Mouse (Mus musculus) right cerebral cortex, adult 18-20 months (tissue): Measurements from ENCODE around the gene Cdc16.

Experiments used
- DNase-seq: peaks from one replicate; pipeline ENCODE4 v3.0.0; 2022; ENCODE audit warnings: mixed read lengths

The Cdc16 gene

GRCm38 (mm10) chr8:13828598-13829172 lies 71.2 kb downstream of the Cdc16 start:
- DNase-seq = no peak
